Mouse (Mus musculus): ENCODE measurements around the gene Zswim3. TPM values are rescaled to one million over a fixed set of nuclear protein-coding genes. Genes with fewer than 3 reads are reported as not detected.
A peak's percentile ranks its signal among the peaks of the same experiment; 100 is the strongest.
"Not testable (repeated sequence)": the region's sequence is repeated elsewhere in the genome, so short reads cannot be mapped to it uniquely, and the experiment has no call there.

The Zswim3 gene
- polyA plus RNA-seq, 1 experiment from 2014 or later, result 16.7 TPM

GRCm38 (mm10) chr2:164798554-164798953, 6.3 kb upstream of the Zswim3 start:
- not testable (repeated sequence) for H3K4me3 ChIP-seq; H3K9me3 ChIP-seq; H3K27ac ChIP-seq (replicated peaks); H3K4me2 ChIP-seq; ATAC-seq (ENCODE audit: low read depth); H3K27me3 ChIP-seq; H3K9ac ChIP-seq
- Histone ChIP-seq H3K36me3 (peaks cover 77% of the 10 kb centered on the region), H3K4me1 (replicated peaks) (peaks cover 11% of the 10 kb centered on the region)
- WGBS, result 85% methylated on average over 6 of the region's 6 CpGs

- ATAC-seq (ENCODE audit: low read depth), result no peak
- H3K9me3 ChIP-seq, result no peaks in the 10 kb centered on the region
- no peak overlapping the region for H3K9ac ChIP-seq
- no peak overlapping the region for H3K4me3 ChIP-seq
- no peak overlapping the region for H3K27ac ChIP-seq (replicated peaks)
- 92% methylated on average over 13 of the region's 13 CpGs for WGBS
- peaks cover 21% of the 10 kb centered on the region for H3K4me1 ChIP-seq (replicated peaks)
- H3K27me3 ChIP-seq, result no peaks in the 10 kb centered on the region
- H3K36me3 ChIP-seq, result peaks cover 62% of the 10 kb centered on the region
- no peak overlapping the region for H3K4me2 ChIP-seq
These were observed 4.5 kb upstream of the Zswim3 start for GRCm38 (mm10) chr2:164800252-164801004.

DNA sequence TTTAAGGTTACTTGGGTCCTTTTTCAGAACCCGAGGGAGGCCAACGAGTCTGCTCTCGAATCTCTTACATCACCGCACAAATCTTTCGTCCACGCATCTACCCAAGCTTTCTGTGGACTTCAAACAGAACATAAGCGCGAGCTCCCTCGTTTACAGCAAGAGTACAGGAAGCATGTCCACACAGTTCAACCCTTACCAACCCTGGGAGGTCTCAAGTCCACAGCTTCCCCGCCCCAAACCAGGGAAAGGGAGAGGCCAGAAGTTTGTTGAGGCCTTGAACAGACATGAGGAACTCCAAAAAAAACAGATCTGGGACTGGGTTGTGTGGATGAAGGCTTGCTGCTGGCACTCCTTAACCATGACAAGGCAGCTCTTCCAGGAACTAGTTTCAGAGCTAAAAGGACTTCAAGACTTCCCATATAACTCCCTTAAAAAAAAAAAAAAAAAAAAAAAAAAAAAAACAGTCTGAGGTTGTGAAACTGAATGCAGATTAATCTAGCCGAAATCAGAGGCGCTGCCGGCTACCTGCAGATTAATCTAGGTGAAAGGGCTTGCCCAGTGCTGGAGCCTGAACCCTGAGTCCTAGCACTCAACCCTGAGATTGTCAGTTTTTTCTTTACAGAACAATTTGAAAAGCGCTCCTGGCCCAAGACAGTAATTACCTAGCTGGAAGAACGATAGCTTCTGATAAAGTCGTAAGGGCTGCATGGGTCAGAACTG, 1.5 kb upstream of the Zswim3 start:
- H3K9me3 ChIP-seq, result no peaks in the 10 kb centered on the region
- WGBS, result 92% methylated on average over 16 of the region's 16 CpGs
- peak overlapping the region; percentile 80 for H3K4me3 ChIP-seq
- no peaks in the 10 kb centered on the region for H3K27me3 ChIP-seq
- H3K9ac ChIP-seq, result peak overlapping the region; percentile 83
- H3K4me2 ChIP-seq, result peak overlapping the region; percentile 71
- no peak overlapping the region for H3K27ac ChIP-seq (replicated peaks)
- ATAC-seq (ENCODE audit: low read depth), result no peak
- H3K4me1 ChIP-seq (replicated peaks), result peaks cover 40% of the 10 kb centered on the region
- peaks cover 35% of the 10 kb centered on the region for H3K36me3 ChIP-seq

GRCm38 (mm10) chr2:164803921-164804313, 981 bp upstream of the Zswim3 start:
- peak overlapping the region; percentile 83 for H3K9ac ChIP-seq
- no peak overlapping the region for H3K27ac ChIP-seq (replicated peaks)
- peak overlapping the region; percentile 71 for H3K4me2 ChIP-seq
- WGBS, result 65% methylated on average over 1 of the region's 1 CpGs
- peaks cover 40% of the 10 kb centered on the region for H3K4me1 ChIP-seq (replicated peaks)
- peak overlapping the region; percentile 80 for H3K4me3 ChIP-seq
- H3K36me3 ChIP-seq, result peaks cover 34% of the 10 kb centered on the region
- no peaks in the 10 kb centered on the region for H3K9me3 ChIP-seq
- no peaks in the 10 kb centered on the region for H3K27me3 ChIP-seq
- no peak for ATAC-seq (ENCODE audit: low read depth)

DNA sequence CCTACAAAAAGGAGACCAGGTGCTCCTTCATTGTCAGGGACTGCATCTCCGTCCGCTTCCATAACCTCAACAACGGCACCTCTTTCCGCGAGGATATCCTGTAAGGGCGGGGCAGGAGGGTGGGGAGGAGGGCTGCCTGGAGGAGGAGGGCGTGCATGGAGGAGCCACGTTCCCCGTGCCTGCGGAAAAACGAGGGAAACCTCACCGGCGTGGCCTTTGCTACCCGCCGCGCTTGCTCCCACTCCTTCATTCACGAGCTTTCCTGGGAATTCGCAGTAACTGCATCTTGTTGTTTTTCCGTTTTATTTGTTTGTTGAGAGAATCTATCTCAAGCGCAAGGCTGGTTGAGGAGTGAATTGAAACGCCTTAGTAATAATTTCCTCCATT, 427 bp downstream of the Zswim3 start:
- H3K27me3 ChIP-seq, result no peaks in the 10 kb centered on the region
- H3K9me3 ChIP-seq, result no peaks in the 10 kb centered on the region
- WGBS, result 3% methylated on average over 21 of the region's 21 CpGs
- peak overlapping the region; percentile 84 for H3K4me2 ChIP-seq
- H3K27ac ChIP-seq (replicated peaks), result peak overlapping the region; percentile 92
- peak; percentile 67 for ATAC-seq (ENCODE audit: low read depth)
- H3K4me3 ChIP-seq, result peak overlapping the region; percentile 80
- H3K4me1 ChIP-seq (replicated peaks), result peaks cover 40% of the 10 kb centered on the region
- H3K36me3 ChIP-seq, result peaks cover 31% of the 10 kb centered on the region
- peak overlapping the region; percentile 83 for H3K9ac ChIP-seq

DNA sequence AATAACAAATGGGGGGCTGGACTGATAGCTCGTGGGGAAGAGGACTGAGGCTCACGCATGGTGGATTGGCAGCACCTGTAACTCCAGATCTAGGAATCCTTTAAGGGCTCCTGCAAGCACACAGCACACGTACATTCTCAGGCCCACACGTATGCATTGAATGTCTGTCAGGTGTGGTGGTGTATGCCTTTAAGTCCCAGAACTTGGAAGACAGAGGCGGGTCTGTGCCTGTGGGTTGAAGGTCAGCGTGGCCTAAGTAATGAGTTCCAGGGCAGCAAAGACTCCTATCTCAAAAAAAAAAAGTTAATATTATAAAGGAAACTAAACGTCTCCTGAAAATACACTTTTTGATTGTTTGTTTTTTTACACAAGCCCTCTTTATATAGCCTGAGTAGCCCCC, 1.7 kb downstream of the Zswim3 start:
- 88% methylated on average over 7 of the region's 7 CpGs for WGBS
- peak overlapping the region; percentile 80; the same call in 1 of the 2 replicates for H3K4me3 ChIP-seq
- no peaks in the 10 kb centered on the region for H3K9me3 ChIP-seq
- peaks cover 40% of the 10 kb centered on the region for H3K4me1 ChIP-seq (replicated peaks)
- H3K4me2 ChIP-seq, result peak overlapping the region; percentile 84
- H3K27ac ChIP-seq (replicated peaks), result no peak overlapping the region
- no peaks in the 10 kb centered on the region for H3K27me3 ChIP-seq
- no peak for ATAC-seq (ENCODE audit: low read depth)
- H3K9ac ChIP-seq, result no peak overlapping the region
- peaks cover 18% of the 10 kb centered on the region; the same call in 1 of the 2 replicates for H3K36me3 ChIP-seq

- H3K4me1 ChIP-seq (replicated peaks), result no peaks in the 10 kb centered on the region
- ATAC-seq (ENCODE audit: low read depth), result no peak
- 58% methylated on average over 2 of the region's 2 CpGs for WGBS
These were observed 8.7 kb downstream of the Zswim3 start for GRCm38 (mm10) chr2:164813557-164813956.

GRCm38 (mm10) chr2:164815348-164815747, 10.4 kb downstream of the Zswim3 start:
- no peak overlapping the region for H3K4me2 ChIP-seq
- no peak for ATAC-seq (ENCODE audit: low read depth)
- no peak overlapping the region for H3K4me3 ChIP-seq
- WGBS, result 92% methylated on average over 5 of the region's 5 CpGs
- no peaks in the 10 kb centered on the region for H3K27me3 ChIP-seq
- no peak overlapping the region for H3K9ac ChIP-seq
- no peak overlapping the region for H3K27ac ChIP-seq (replicated peaks)
- peaks cover 34% of the 10 kb centered on the region for H3K36me3 ChIP-seq
- H3K4me1 ChIP-seq (replicated peaks), result no peaks in the 10 kb centered on the region
- H3K9me3 ChIP-seq, result no peaks in the 10 kb centered on the region

More at GRCm38 (mm10) chr2:164813557-164813956, 8.7 kb downstream of the Zswim3 start:
- Histone ChIP-seq H3K27me3 (no peaks in the 10 kb centered on the region), H3K4me2 (no peak overlapping the region), H3K9ac (no peak overlapping the region), H3K9me3 (no peaks in the 10 kb centered on the region), H3K36me3 (peaks cover 37% of the 10 kb centered on the region), H3K27ac (replicated peaks) (no peak overlapping the region), H3K4me3 (no peak overlapping the region)

DNA sequence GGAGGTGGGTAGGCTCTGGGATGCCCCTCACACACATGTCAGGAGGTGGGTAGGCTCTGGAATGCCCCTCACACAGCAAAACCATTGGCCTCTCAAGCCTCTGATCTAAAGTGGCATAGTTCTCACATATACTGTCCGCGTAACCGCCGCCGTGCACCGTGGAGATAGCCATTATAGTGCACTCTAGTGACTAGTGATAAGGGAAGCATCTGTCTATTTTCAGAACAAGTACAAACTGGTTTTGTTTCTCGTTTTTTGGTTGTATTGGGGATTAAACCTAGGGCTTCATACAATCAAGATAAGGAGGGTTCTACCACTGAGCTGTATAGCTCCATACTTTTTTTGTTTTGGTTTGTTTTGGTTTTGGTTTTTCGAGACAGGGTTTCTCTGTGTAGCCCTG, 10.9 kb downstream of the Zswim3 start:
- ATAC-seq (ENCODE audit: low read depth), result no peak
- Histone ChIP-seq H3K36me3 (peaks cover 38% of the 10 kb centered on the region), H3K4me2 (no peak overlapping the region), H3K27ac (replicated peaks) (no peak overlapping the region), H3K4me1 (replicated peaks) (no peaks in the 10 kb centered on the region), H3K27me3 (no peaks in the 10 kb centered on the region), H3K4me3 (no peak overlapping the region), H3K9me3 (no peaks in the 10 kb centered on the region), H3K9ac (no peak overlapping the region)
- WGBS, result 90% methylated on average over 8 of the region's 8 CpGs

GRCm38 (mm10) chr2:164817206-164817605, 12.3 kb downstream of the Zswim3 start:
- Histone ChIP-seq H3K36me3 (peaks cover 51% of the 10 kb centered on the region), H3K9ac (no peak overlapping the region), H3K4me3 (no peak overlapping the region), H3K9me3 (no peaks in the 10 kb centered on the region), H3K27me3 (no peaks in the 10 kb centered on the region), H3K4me1 (replicated peaks) (peaks cover 2% of the 10 kb centered on the region), H3K4me2 (no peak overlapping the region), H3K27ac (replicated peaks) (no peak overlapping the region)
- ATAC-seq (ENCODE audit: low read depth), result no peak
- 77% methylated on average over 6 of the region's 6 CpGs for WGBS

GRCm38 (mm10) chr2:164817703-164818102, 12.8 kb downstream of the Zswim3 start:
- 83% methylated on average over 5 of the region's 5 CpGs for WGBS
- Histone ChIP-seq H3K36me3 (peaks cover 46% of the 10 kb centered on the region), H3K4me2 (no peak overlapping the region), H3K4me1 (replicated peaks) (peaks cover 5% of the 10 kb centered on the region), H3K4me3 (no peak overlapping the region), H3K27ac (replicated peaks) (no peak overlapping the region), H3K9me3 (no peaks in the 10 kb centered on the region), H3K9ac (no peak overlapping the region), H3K27me3 (no peaks in the 10 kb centered on the region)
- ATAC-seq (ENCODE audit: low read depth), result no peak

- no peak overlapping the region for H3K9ac ChIP-seq
- peaks cover 47% of the 10 kb centered on the region for H3K36me3 ChIP-seq
- no peaks in the 10 kb centered on the region for H3K27me3 ChIP-seq
- H3K27ac ChIP-seq (replicated peaks), result no peak overlapping the region
- peaks cover 24% of the 10 kb centered on the region for H3K4me1 ChIP-seq (replicated peaks)
- H3K4me3 ChIP-seq, result no peak overlapping the region
- no peak for ATAC-seq (ENCODE audit: low read depth)
- H3K9me3 ChIP-seq, result no peaks in the 10 kb centered on the region
- no peak overlapping the region for H3K4me2 ChIP-seq
- WGBS, result 86% methylated on average over 6 of the region's 6 CpGs
These were observed 16.2 kb downstream of the Zswim3 start for GRCm38 (mm10) chr2:164821060-164821459.

Data from neural tube, embryonic 13.5 days (tissue).